Mouse (Mus musculus): Measurements from ENCODE around the gene Stab2. TPM values are rescaled to one million over a fixed set of nuclear protein-coding genes. Genes with fewer than 3 reads are reported as not detected.

Stab2 gene
- 16.3 and 19.0 TPM in 2 replicates for polyA plus RNA-seq (2015; fragmentation: Nextera tagmentation; extraction: Ambion mirVana)

- Histone ChIP-seq H3K36me3 (no peaks in the 10 kb centered on the region), H3K4me1 (replicated peaks) (no peaks in the 10 kb centered on the region), H3K4me2 (no peak within 1 kb of the TSS), H3K27me3 (no peaks in the 10 kb centered on the region), H3K27ac (no peak within 1 kb of the TSS; the same call in 1 of the 2 replicates), H3K4me3 (replicated peaks) (no peak within 1 kb of the TSS), H3K9me3 (replicated peaks) (no peaks in the 10 kb centered on the region), H3K9ac (no peak within 1 kb of the TSS)
- ATAC-seq (ENCODE audit: low read depth) (no peak), DNase-seq (no peak)
- 41% methylated on average over 8 of the region's 8 CpGs for WGBS (ENCODE audit: insufficient replicate concordance)
These were observed at the start of gene Stab2 for GRCm38 (mm10) chr10:87007385-87008214. Gene Stab2, minus strand, starts transcription at chr10:87008025.

DNA sequence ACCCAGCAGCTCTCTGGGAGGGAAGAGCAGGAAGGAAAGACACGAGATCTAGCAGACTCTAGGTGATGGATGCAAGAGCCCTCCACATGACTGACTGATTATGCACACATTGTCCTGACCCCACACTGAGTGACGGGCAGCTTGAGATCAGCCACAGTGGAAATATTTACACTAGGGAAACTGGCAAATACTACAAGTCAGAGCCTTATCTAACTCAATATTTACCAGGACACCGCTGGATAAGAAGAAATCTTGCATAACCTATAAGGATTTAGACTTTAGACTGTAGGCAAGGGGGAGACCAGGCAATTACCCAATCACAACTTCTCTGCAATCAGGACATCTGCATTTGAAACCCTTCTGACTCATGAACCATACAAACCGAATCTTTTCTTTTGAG lies 43.9 kb upstream of the Stab2 start:
- WGBS (ENCODE audit: insufficient replicate concordance) = 45% methylated on average over 4 of the region's 4 CpGs
- no peaks in the 10 kb centered on the region for H3K9me3 ChIP-seq (replicated peaks)
- ATAC-seq (ENCODE audit: low read depth) (peak; percentile 86), DNase-seq (no peak)
- H3K4me1 ChIP-seq (replicated peaks) = no peaks in the 10 kb centered on the region
- no peak overlapping the region for H3K4me2 ChIP-seq
- H3K4me3 ChIP-seq (replicated peaks) = no peak overlapping the region
- no peaks in the 10 kb centered on the region for H3K36me3 ChIP-seq
- H3K9ac ChIP-seq = no peak overlapping the region
- no peak overlapping the region for H3K27ac ChIP-seq
- H3K27me3 ChIP-seq = no peaks in the 10 kb centered on the region

GRCm38 (mm10) chr10:87049179-87049578 lies 41.4 kb upstream of the Stab2 start:
- Histone ChIP-seq H3K36me3 (no peaks in the 10 kb centered on the region), H3K4me3 (replicated peaks) (no peak overlapping the region), H3K9ac (no peak overlapping the region), H3K27ac (no peak overlapping the region), H3K4me2 (no peak overlapping the region), H3K4me1 (replicated peaks) (no peaks in the 10 kb centered on the region), H3K9me3 (replicated peaks) (no peaks in the 10 kb centered on the region), H3K27me3 (no peaks in the 10 kb centered on the region)
- ATAC-seq (ENCODE audit: low read depth) (no peak), DNase-seq (no peak)
- WGBS (ENCODE audit: insufficient replicate concordance) = 51% methylated on average over 3 of the region's 3 CpGs

DNA sequence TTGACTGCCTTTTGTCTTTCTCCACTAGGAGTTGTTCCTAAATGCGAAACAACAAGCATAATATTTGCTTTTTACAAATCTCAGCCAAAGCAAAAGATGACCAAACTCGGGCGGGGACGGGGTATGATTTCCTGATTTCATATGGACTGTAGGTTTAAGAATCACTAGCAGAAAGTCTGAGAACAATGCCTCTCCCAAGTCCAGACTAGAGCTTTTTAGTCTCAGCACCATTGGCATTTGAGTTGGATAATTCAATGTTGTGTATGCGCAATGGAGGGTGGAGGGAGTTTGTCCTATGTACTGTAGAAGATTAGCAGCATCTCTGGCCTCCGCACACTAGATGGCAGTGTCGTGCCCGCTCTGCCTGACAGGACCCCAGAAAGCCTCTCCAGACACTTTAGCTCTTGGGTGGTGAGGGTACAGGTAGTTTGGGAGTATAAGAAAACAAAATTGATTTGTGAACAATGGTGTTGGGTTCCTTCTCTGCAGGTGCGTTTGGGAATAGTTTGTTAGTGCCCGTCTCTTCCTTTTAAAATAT lies 39.2 kb upstream of the Stab2 start:
- no peaks in the 10 kb centered on the region for H3K9me3 ChIP-seq (replicated peaks)
- H3K4me2 ChIP-seq = no peak overlapping the region
- no peak overlapping the region for H3K4me3 ChIP-seq (replicated peaks)
- no peak overlapping the region for H3K9ac ChIP-seq
- ATAC-seq (ENCODE audit: low read depth) (no peak), DNase-seq (no peak)
- H3K4me1 ChIP-seq (replicated peaks) = no peaks in the 10 kb centered on the region
- WGBS (ENCODE audit: insufficient replicate concordance) = 77% methylated on average over 10 of the region's 10 CpGs
- H3K27ac ChIP-seq = no peak overlapping the region
- no peaks in the 10 kb centered on the region for H3K36me3 ChIP-seq
- no peaks in the 10 kb centered on the region for H3K27me3 ChIP-seq

GRCm38 (mm10) chr10:87046469-87046868 lies 38.6 kb upstream of the Stab2 start:
- DNase-seq (no peak), ATAC-seq (ENCODE audit: low read depth) (no peak)
- H3K9me3 ChIP-seq (replicated peaks) = no peaks in the 10 kb centered on the region
- no peaks in the 10 kb centered on the region for H3K4me1 ChIP-seq (replicated peaks)
- H3K27ac ChIP-seq = no peak overlapping the region
- H3K4me3 ChIP-seq (replicated peaks) = no peak overlapping the region
- no peak overlapping the region for H3K4me2 ChIP-seq
- H3K36me3 ChIP-seq = no peaks in the 10 kb centered on the region
- H3K27me3 ChIP-seq = no peaks in the 10 kb centered on the region
- no peak overlapping the region for H3K9ac ChIP-seq
- 48% methylated on average over 6 of the region's 6 CpGs for WGBS (ENCODE audit: insufficient replicate concordance)

- no peak overlapping the region for H3K4me2 ChIP-seq
- no peak overlapping the region for H3K4me3 ChIP-seq (replicated peaks)
- no peak for DNase-seq
- H3K9ac ChIP-seq = no peak overlapping the region
- H3K27me3 ChIP-seq = no peaks in the 10 kb centered on the region
- no peak overlapping the region for H3K27ac ChIP-seq
- no peaks in the 10 kb centered on the region for H3K36me3 ChIP-seq
- H3K4me1 ChIP-seq (replicated peaks) = no peaks in the 10 kb centered on the region
- no peak for ATAC-seq (ENCODE audit: low read depth)
- H3K9me3 ChIP-seq (replicated peaks) = no peaks in the 10 kb centered on the region
- WGBS (ENCODE audit: insufficient replicate concordance) = 36% methylated on average over 3 of the region's 3 CpGs
These were observed 37.4 kb upstream of the Stab2 start for GRCm38 (mm10) chr10:87045273-87045672.

GRCm38 (mm10) chr10:87041265-87041664 lies 33.4 kb upstream of the Stab2 start:
- Histone ChIP-seq H3K27me3 (no peaks in the 10 kb centered on the region), H3K9me3 (replicated peaks) (no peaks in the 10 kb centered on the region), H3K36me3 (no peaks in the 10 kb centered on the region), H3K27ac (no peak overlapping the region), H3K4me3 (replicated peaks) (no peak overlapping the region), H3K9ac (no peak overlapping the region), H3K4me1 (replicated peaks) (0 out of 2 replicates have a peak, but pooled peaks cover 3% of the 10 kb centered on the region), H3K4me2 (no peak overlapping the region)
- 70% methylated on average over 7 of the region's 7 CpGs for WGBS (ENCODE audit: insufficient replicate concordance)
- DNase-seq = no peak
- ATAC-seq (ENCODE audit: low read depth) = no peak

DNA sequence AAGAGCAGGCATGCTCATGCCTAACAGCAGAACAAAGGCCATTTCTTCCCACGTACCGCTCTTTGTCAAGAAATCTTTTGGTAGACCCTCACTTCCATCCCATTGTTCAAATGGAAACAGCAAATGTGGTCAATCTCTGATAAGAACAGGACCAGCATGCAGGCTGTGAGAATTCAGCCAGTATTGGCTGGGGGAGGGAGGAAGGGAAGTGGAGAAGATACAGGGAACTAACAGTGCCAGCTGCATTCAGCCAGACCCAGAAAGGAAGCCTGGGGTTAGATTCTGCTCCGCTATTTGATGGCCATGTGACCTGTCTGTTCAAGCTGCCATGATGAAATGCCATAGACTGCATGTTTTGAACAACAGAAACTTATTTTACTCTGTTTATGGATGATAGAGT lies 32.0 kb upstream of the Stab2 start:
- no peaks in the 10 kb centered on the region for H3K36me3 ChIP-seq
- H3K9me3 ChIP-seq (replicated peaks) = no peaks in the 10 kb centered on the region
- H3K9ac ChIP-seq = no peak overlapping the region
- H3K4me2 ChIP-seq = no peak overlapping the region
- DNase-seq (no peak), ATAC-seq (ENCODE audit: low read depth) (no peak)
- 29% methylated on average over 3 of the region's 3 CpGs for WGBS (ENCODE audit: insufficient replicate concordance)
- H3K4me3 ChIP-seq (replicated peaks) = no peak overlapping the region
- H3K27me3 ChIP-seq = no peaks in the 10 kb centered on the region
- no peak overlapping the region for H3K27ac ChIP-seq
- 0 out of 2 replicates have a peak, but pooled peaks cover 3% of the 10 kb centered on the region for H3K4me1 ChIP-seq (replicated peaks)

DNA sequence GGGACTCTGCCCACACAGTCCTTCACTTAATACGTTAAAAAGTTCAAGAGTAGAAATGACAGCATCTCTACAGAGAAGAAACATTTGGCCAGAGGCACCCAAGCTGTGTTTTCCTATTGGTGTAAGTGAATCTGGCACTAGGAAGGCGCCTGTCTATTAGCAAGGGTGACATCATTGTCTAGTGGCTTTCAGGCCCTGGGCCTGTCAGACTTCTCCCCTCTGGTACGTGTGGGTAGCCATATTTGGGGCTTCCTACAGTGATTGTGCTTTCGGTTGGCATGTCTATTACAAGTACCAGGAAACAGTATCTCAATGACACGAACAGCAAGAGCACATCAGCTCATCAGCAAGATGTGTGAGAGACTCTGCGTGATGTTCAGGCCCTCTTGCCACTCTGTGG lies 31.5 kb upstream of the Stab2 start:
- H3K4me1 ChIP-seq (replicated peaks) = 0 out of 2 replicates have a peak, but pooled peaks cover 3% of the 10 kb centered on the region
- H3K27ac ChIP-seq = no peak overlapping the region
- ATAC-seq (ENCODE audit: low read depth) (no peak), DNase-seq (no peak)
- H3K4me2 ChIP-seq = no peak overlapping the region
- 56% methylated on average over 6 of the region's 6 CpGs for WGBS (ENCODE audit: insufficient replicate concordance)
- H3K9me3 ChIP-seq (replicated peaks) = no peaks in the 10 kb centered on the region
- no peak overlapping the region for H3K9ac ChIP-seq
- H3K36me3 ChIP-seq = no peaks in the 10 kb centered on the region
- no peak overlapping the region for H3K4me3 ChIP-seq (replicated peaks)
- H3K27me3 ChIP-seq = no peaks in the 10 kb centered on the region

DNA sequence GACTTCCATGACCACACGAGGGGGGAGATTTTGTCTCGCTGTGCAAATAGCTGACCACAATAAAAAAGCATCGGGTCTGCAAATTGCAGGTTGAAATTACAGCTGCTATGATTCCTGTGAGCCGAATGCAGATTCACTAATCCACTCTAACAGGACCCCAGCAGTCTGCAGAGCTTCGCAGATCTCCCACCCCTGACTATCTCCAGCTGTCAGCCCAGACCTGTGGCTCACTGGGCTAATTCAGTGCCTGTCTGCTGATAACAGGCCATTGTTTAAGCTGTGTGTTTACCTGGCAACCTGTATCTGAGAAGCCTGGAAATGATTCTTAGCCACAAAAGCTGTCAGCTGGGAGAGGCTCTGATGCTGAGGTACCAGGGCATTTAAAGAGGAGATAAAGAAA lies 29.2 kb upstream of the Stab2 start:
- Histone ChIP-seq H3K9me3 (replicated peaks) (no peaks in the 10 kb centered on the region), H3K27me3 (no peaks in the 10 kb centered on the region), H3K36me3 (no peaks in the 10 kb centered on the region), H3K27ac (no peak overlapping the region), H3K4me1 (replicated peaks) (0 out of 2 replicates have a peak, but pooled peaks cover 3% of the 10 kb centered on the region), H3K4me3 (replicated peaks) (no peak overlapping the region), H3K4me2 (no peak overlapping the region), H3K9ac (no peak overlapping the region)
- WGBS (ENCODE audit: insufficient replicate concordance) = 30% methylated on average over 5 of the region's 5 CpGs
- DNase-seq (no peak), ATAC-seq (ENCODE audit: low read depth) (no peak)

DNA sequence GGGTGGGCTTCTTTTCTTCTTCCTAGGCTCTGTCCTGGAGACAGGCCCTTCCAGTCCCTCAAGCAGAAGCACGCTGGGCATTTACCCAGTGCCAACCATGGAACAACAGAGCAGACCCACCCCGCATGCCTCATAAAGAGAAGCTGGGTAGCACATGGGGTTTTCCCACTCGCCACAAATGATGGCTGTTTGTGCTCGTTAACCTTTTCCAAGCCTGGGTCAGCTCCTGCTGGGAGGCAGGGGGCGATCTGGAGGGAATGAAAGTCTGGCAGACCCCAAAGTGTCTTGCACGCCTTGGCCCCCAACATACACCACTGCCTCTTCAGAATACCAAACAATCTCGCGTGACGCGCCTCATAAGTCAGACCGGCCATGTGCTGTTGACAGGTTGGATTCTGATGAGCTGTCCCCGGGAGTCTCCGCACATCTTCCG lies 28.5 kb upstream of the Stab2 start:
- no peak for DNase-seq

More for the DNA sequence above, 28.5 kb upstream of the Stab2 start:
- H3K27ac ChIP-seq = no peak overlapping the region
- H3K36me3 ChIP-seq = no peaks in the 10 kb centered on the region
- no peak overlapping the region for H3K4me2 ChIP-seq
- 0 out of 2 replicates have a peak, but pooled peaks cover 3% of the 10 kb centered on the region for H3K4me1 ChIP-seq (replicated peaks)
- no peak overlapping the region for H3K9ac ChIP-seq
- WGBS (ENCODE audit: insufficient replicate concordance) = 79% methylated on average over 14 of the region's 14 CpGs
- H3K9me3 ChIP-seq (replicated peaks) = no peaks in the 10 kb centered on the region
- H3K4me3 ChIP-seq (replicated peaks) = no peak overlapping the region
- no peak for ATAC-seq (ENCODE audit: low read depth)
- H3K27me3 ChIP-seq = no peaks in the 10 kb centered on the region
